Mouse (Mus musculus): ENCODE measurements around the gene Med27. TPM values are rescaled to one million over a fixed set of nuclear protein-coding genes. Genes with fewer than 3 reads are reported as not detected.

The Med27 gene
- polyA plus RNA-seq, 1 experiment: 73.2 TPM

DNA sequence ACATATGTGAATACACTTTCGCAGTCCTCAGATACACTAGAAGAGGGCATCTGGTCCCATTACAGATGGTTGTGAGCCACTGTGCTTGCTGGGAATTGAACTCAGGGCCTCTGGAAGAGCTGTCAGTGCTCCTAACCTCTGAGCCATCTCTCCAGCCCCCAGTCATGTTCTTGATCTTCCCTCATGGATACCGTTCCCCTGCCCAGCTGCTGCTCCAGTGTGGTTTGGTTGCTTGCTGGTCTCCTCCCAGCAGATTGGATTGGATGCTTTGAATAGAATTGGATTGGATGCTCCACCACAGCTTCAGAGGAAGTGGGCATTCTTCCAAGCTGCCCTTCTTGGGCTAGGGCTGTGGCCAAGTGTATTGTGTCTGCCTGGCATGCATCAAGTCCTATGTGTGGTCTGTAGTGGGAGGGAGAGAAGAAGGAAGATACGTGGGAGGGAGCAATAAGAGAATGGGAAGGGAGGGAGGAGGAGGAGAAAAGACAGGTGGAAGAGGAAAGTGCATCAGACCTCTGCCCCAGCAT, 56.0 kb downstream of the Med27 start:
- Histone ChIP-seq H3K4me3 (ENCODE audit: control insufficient read depth, insufficient read depth, low read length) (no peak overlapping the region), H3K27ac (ENCODE audit: control insufficient read depth, insufficient read depth, low read length) (no peak overlapping the region), H3K4me1 (replicated peaks; ENCODE audit: control insufficient read depth, insufficient read depth, low read length) (0 out of 2 replicates have a peak, but pooled peaks cover 3% of the 10 kb centered on the region), H3K36me3 (ENCODE audit: control insufficient read depth, insufficient read depth, low read length) (no peaks in the 10 kb centered on the region), H3K27me3 (ENCODE audit: control insufficient read depth, insufficient read depth, low read length) (no peaks in the 10 kb centered on the region)
- TF ChIP-seq POLR2A (IDR thresholded peaks at IDR 0.05; ENCODE audit: control insufficient read depth, extremely low read depth, insufficient read depth, low read length, poor library complexity) (no peak), CTCF (IDR thresholded peaks at IDR 0.05; ENCODE audit: borderline replicate concordance, control insufficient read depth, extremely low read depth, insufficient read depth, low read length, poor library complexity) (no peak)
- WGBS: 72% methylated on average over 3 of the region's 3 CpGs
- DNase-seq: no peak

DNA sequence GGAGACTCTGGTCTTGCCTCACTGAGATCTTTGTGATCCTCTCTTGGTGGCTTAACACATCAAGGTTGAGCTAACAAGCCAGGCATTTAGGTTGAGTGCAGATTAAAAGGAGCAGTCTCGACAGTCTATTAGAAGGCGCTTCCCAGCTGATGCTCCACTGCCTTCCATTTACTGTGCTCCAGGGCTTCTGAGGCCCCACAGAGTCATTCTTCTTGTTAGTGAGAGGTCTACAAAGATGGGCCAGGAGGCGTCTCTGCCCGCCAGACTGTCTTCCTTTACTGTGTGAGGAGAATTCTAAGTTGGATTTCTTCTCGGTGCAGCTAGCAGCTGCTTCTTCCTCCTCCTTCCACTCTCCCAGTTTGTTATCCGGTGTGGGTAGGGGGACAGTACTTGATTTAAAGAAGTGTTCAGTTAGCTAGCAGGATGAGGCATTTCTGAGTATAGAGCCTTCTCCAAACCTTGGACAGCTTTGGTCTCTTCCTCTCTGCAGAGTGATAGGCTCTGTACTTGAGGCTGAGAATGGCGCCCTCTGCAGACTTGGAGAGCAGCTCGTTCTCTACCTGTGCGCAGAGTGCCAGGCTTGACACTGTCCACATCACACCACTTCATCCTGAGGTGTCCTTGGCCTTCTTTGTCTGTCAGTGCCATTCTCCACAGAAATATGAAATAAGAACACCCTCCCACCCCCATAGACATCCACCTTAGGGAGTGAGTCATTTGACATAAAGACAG, 57.3 kb downstream of the Med27 start:
- Histone ChIP-seq H3K27me3 (ENCODE audit: control insufficient read depth, insufficient read depth, low read length) (no peaks in the 10 kb centered on the region), H3K4me1 (replicated peaks; ENCODE audit: control insufficient read depth, insufficient read depth, low read length) (0 out of 2 replicates have a peak, but pooled peaks cover 3% of the 10 kb centered on the region), H3K27ac (ENCODE audit: control insufficient read depth, insufficient read depth, low read length) (no peak overlapping the region), H3K4me3 (ENCODE audit: control insufficient read depth, insufficient read depth, low read length) (no peak overlapping the region), H3K36me3 (ENCODE audit: control insufficient read depth, insufficient read depth, low read length) (no peaks in the 10 kb centered on the region)
- no peak for TF ChIP-seq CTCF (IDR thresholded peaks at IDR 0.05; ENCODE audit: borderline replicate concordance, control insufficient read depth, extremely low read depth, insufficient read depth, low read length, poor library complexity)
- no peak for TF ChIP-seq POLR2A (IDR thresholded peaks at IDR 0.05; ENCODE audit: control insufficient read depth, extremely low read depth, insufficient read depth, low read length, poor library complexity)
- 90% methylated on average over 9 of the region's 9 CpGs for WGBS
- DNase-seq: no peak

DNA sequence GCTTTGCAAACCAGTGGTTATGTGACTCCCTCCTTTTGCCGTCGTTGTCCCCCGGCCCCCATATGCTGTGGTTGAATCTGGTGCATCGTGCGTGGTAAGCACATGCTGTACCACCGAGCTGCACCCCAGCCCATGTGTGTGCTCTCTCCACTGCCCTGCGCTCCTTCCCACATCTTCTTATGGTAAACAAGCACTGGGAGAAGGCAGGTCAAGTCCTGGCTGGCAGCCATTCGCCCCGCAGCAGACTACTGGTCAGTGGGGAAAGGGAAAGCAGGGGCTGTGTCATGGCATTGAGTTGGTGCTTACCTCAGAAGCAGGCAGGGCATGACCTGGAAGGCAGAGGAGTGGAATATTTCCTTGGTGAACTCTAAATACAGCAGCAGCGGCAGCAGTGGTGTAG, 58.3 kb downstream of the Med27 start:
- Histone ChIP-seq H3K27me3 (ENCODE audit: control insufficient read depth, insufficient read depth, low read length) (no peaks in the 10 kb centered on the region), H3K4me1 (replicated peaks; ENCODE audit: control insufficient read depth, insufficient read depth, low read length) (0 out of 2 replicates have a peak, but pooled peaks cover 3% of the 10 kb centered on the region), H3K36me3 (ENCODE audit: control insufficient read depth, insufficient read depth, low read length) (no peaks in the 10 kb centered on the region), H3K27ac (ENCODE audit: control insufficient read depth, insufficient read depth, low read length) (no peak overlapping the region), H3K4me3 (ENCODE audit: control insufficient read depth, insufficient read depth, low read length) (no peak overlapping the region)
- 80% methylated on average over 10 of the region's 10 CpGs for WGBS
- TF ChIP-seq POLR2A (IDR thresholded peaks at IDR 0.05; ENCODE audit: control insufficient read depth, extremely low read depth, insufficient read depth, low read length, poor library complexity) (no peak), CTCF (IDR thresholded peaks at IDR 0.05; ENCODE audit: borderline replicate concordance, control insufficient read depth, extremely low read depth, insufficient read depth, low read length, poor library complexity) (no peak)
- DNase-seq: no peak

DNA sequence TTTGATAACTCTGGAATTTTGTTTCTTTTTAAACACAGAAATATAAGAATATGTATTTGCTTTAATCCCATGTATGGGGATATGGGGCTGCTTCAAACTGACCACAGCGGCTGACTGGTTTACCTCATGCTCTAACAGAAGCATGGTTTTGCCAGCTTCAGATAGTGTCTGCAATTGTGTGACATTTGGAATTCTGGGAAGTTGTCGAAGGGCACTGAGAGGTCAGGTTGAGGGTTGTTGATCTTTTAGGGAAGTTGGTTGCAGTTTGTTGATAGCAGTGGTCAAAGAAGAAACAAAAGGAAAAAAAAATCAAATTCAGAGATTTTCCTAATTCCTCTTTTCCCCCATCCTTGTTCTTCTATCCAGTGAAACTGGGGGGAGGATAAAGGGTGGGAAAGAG, 59.2 kb downstream of the Med27 start:
- DNase-seq: no peak
- TF ChIP-seq CTCF (IDR thresholded peaks at IDR 0.05; ENCODE audit: borderline replicate concordance, control insufficient read depth, extremely low read depth, insufficient read depth, low read length, poor library complexity) (no peak), POLR2A (IDR thresholded peaks at IDR 0.05; ENCODE audit: control insufficient read depth, extremely low read depth, insufficient read depth, low read length, poor library complexity) (no peak)
- no peak overlapping the region for H3K4me3 ChIP-seq (ENCODE audit: control insufficient read depth, insufficient read depth, low read length)
- 0 out of 2 replicates have a peak, but pooled peaks cover 3% of the 10 kb centered on the region for H3K4me1 ChIP-seq (replicated peaks; ENCODE audit: control insufficient read depth, insufficient read depth, low read length)
- H3K27ac ChIP-seq (ENCODE audit: control insufficient read depth, insufficient read depth, low read length): no peak overlapping the region
- no peaks in the 10 kb centered on the region for H3K27me3 ChIP-seq (ENCODE audit: control insufficient read depth, insufficient read depth, low read length)
- H3K36me3 ChIP-seq (ENCODE audit: control insufficient read depth, insufficient read depth, low read length): no peaks in the 10 kb centered on the region
- 85% methylated on average over 2 of the region's 2 CpGs for WGBS

DNA sequence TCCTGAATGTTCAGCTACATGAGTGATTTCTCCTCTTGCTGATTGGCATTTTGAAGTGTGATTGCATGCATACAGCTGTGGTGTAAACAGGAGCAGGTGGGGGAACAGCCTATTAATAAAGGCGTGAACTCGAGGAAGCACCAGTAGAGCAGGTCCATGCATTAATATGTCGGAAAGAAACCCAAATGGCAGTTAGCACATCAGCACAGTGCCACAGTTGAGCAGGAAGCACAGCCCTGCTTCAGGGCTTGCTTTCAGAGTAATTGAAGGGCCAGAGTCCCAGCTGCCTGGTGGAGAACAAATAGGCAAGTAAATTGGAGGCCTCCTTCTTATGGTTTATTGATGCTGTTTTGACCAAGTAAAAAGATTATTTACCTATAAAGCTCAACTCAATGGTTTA, 60.7 kb downstream of the Med27 start:
- TF ChIP-seq CTCF (IDR thresholded peaks at IDR 0.05; ENCODE audit: borderline replicate concordance, control insufficient read depth, extremely low read depth, insufficient read depth, low read length, poor library complexity) (no peak), POLR2A (IDR thresholded peaks at IDR 0.05; ENCODE audit: control insufficient read depth, extremely low read depth, insufficient read depth, low read length, poor library complexity) (no peak)
- H3K4me1 ChIP-seq (replicated peaks; ENCODE audit: control insufficient read depth, insufficient read depth, low read length): 0 out of 2 replicates have a peak, but pooled peaks cover 3% of the 10 kb centered on the region
- no peak overlapping the region for H3K4me3 ChIP-seq (ENCODE audit: control insufficient read depth, insufficient read depth, low read length)
- no peaks in the 10 kb centered on the region for H3K36me3 ChIP-seq (ENCODE audit: control insufficient read depth, insufficient read depth, low read length)
- no peak overlapping the region for H3K27ac ChIP-seq (ENCODE audit: control insufficient read depth, insufficient read depth, low read length)
- H3K27me3 ChIP-seq (ENCODE audit: control insufficient read depth, insufficient read depth, low read length): no peaks in the 10 kb centered on the region
- no peak for DNase-seq
- WGBS: 94% methylated on average over 3 of the region's 3 CpGs

DNA sequence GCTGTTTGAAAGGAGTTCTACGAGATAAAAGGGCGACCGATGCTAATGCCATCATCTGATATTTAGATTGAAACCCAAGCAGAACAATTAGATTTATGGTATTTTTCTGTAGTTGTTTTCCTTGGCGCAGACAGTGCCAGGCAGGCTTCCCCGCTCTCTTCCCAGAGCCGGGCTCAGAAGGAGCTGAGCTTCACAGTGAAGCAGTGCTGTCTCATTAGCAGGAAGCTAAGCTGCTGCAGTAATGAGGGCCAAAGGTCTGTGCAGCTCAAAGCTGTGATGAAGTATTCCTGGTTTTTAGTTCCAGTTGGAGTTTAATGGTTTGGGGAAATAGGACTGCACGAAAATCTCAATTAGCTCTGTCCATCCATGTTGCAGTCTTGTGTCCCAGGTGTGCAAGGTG, 61.1 kb downstream of the Med27 start:
- Histone ChIP-seq H3K36me3 (ENCODE audit: control insufficient read depth, insufficient read depth, low read length) (no peaks in the 10 kb centered on the region), H3K27me3 (ENCODE audit: control insufficient read depth, insufficient read depth, low read length) (no peaks in the 10 kb centered on the region), H3K4me3 (ENCODE audit: control insufficient read depth, insufficient read depth, low read length) (no peak overlapping the region), H3K27ac (ENCODE audit: control insufficient read depth, insufficient read depth, low read length) (no peak overlapping the region), H3K4me1 (replicated peaks; ENCODE audit: control insufficient read depth, insufficient read depth, low read length) (0 out of 2 replicates have a peak, but pooled peaks cover 3% of the 10 kb centered on the region)
- WGBS: 96% methylated on average over 7 of the region's 7 CpGs
- DNase-seq: no peak
- TF ChIP-seq POLR2A (IDR thresholded peaks at IDR 0.05; ENCODE audit: control insufficient read depth, extremely low read depth, insufficient read depth, low read length, poor library complexity) (no peak), CTCF (IDR thresholded peaks at IDR 0.05; ENCODE audit: borderline replicate concordance, control insufficient read depth, extremely low read depth, insufficient read depth, low read length, poor library complexity) (no peak)
